ENCODE assay signal across 28 mouse cellular contexts in genomic region chr15:79344627-79345026, GRCm38 (mm10). TPM values are rescaled to one million over a fixed set of nuclear protein-coding genes. Genes with fewer than 3 reads are reported as not detected.
DNase-seq lines count a peak whose midpoint lies in the region; TF ChIP-seq lines count a peak whose summit lies in the region.
"Had no signal": no experiment of that assay in that cellular context is flagged by ENCODE, and none has a peak within 500 bp of the region (broad histone marks: within the 10 kb centered on the region; RNA-seq: fewer than 3 reads in every experiment).

No protein-coding gene starts in this region.

- WGBS in kidney, adult 2 months: 55% methylated on average over 4 of the region's 4 CpGs
- 23% methylated on average over 4 of the region's 4 CpGs for WGBS in liver, adult 2 months

- peak; percentile 87 for DNase-seq in kidney, adult 2 months
- DNase-seq in kidney, adult 18-20 months: no peak
- DNase-seq in kidney, adult 9 months: peak; percentile 78
- DNase-seq in kidney, postnatal 25 days: no peak
- peak; percentile 73 for DNase-seq in liver, adult 2 months (ENCODE audit: extremely low read depth, low read depth, low spot score)
- no peak for DNase-seq in liver
- DNase-seq in yolk sac, embryonic 10.5 days (ENCODE audit: low spot score): peak; percentile 52
- DNase-seq: adrenal gland, adult 2 months; adrenal gland, postnatal 10 days; adrenal gland, postnatal 25 days; B cell, adult 2 months; cerebellum, adult 11 months; cerebellum, adult 18-20 months; cerebellum, adult 8-10 months; cerebellum, adult 9-11 months; cerebellum, postnatal 14 days; cerebellum, postnatal 36 days; embryo, embryonic 11 days had no signal

- H3K9ac ChIP-seq in liver, adult 2 months (ENCODE audit: low read depth, low read length): no peak overlapping the region
- H3K9ac ChIP-seq: embryonic facial prominence, embryonic 13.5 days; embryonic facial prominence, embryonic 15.5 days; forebrain, embryonic 12.5 days had no signal

- no peak for TF ChIP-seq POLR2A in kidney, adult 2 months (IDR thresholded peaks at IDR 0.05; ENCODE audit: low read depth, low read length)
- no peak for TF ChIP-seq POLR2A in liver, adult 2 months (IDR thresholded peaks at IDR 0.05; ENCODE audit: extremely low read depth, insufficient read depth, low read length)

- no peak overlapping the region for H3K4me3 ChIP-seq in kidney, adult 2 months (ENCODE audit: insufficient read depth, low read depth, low read length)
- no peak overlapping the region for H3K4me3 ChIP-seq in liver, adult 2 months (ENCODE audit: insufficient read depth, low read depth, low read length)
- H3K4me3 ChIP-seq: embryonic facial prominence, embryonic 13.5 days; embryonic facial prominence, embryonic 15.5 days; erythroblast, embryonic 14.5 days; forebrain, embryonic 10.5 days; forebrain, embryonic 12.5 days had no signal

- H3K79me2 ChIP-seq in liver, adult 2 months (ENCODE audit: control insufficient read depth, insufficient read depth, low read length): peaks cover 2% of the 10 kb centered on the region; the same call in 1 of the 2 replicates

- H3K36me3 ChIP-seq in kidney, adult 2 months (ENCODE audit: control insufficient read depth, insufficient read depth, low read length): no peaks in the 10 kb centered on the region
- no peaks in the 10 kb centered on the region for H3K36me3 ChIP-seq in liver, adult 2 months (ENCODE audit: control insufficient read depth, insufficient read depth, low read length)
- H3K36me3 ChIP-seq: embryonic facial prominence, embryonic 13.5 days; embryonic facial prominence, embryonic 15.5 days; forebrain, embryonic 10.5 days; forebrain, embryonic 12.5 days had no signal

- H3K4me1 ChIP-seq in kidney, adult 2 months (ENCODE audit: control insufficient read depth, insufficient read depth, low read length): peaks cover 7% of the 10 kb centered on the region
- H3K4me1 ChIP-seq in liver, adult 2 months (ENCODE audit: control insufficient read depth, insufficient read depth, low read length): peaks cover 13% of the 10 kb centered on the region

- TF ChIP-seq CTCF in kidney, adult 2 months (conservative IDR thresholded peaks at IDR 0.05; ENCODE audit: insufficient read depth, insufficient read length, low read depth, low read length): no peak
- TF ChIP-seq CTCF in liver, adult 2 months (IDR thresholded peaks at IDR 0.05; ENCODE audit: low read depth, low read length): no peak

- no peak overlapping the region for H3K27ac ChIP-seq in kidney, adult 2 months (ENCODE audit: insufficient read depth, low read depth, low read length)
- no peak overlapping the region for H3K27ac ChIP-seq in liver, adult 2 months (replicated peaks; ENCODE audit: insufficient read depth, low read depth, low read length)
- H3K27ac ChIP-seq: embryonic facial prominence, embryonic 13.5 days; embryonic facial prominence, embryonic 15.5 days; forebrain, embryonic 10.5 days; forebrain, embryonic 12.5 days had no signal

- H3K27me3 ChIP-seq in kidney, adult 2 months (replicated peaks; ENCODE audit: control insufficient read depth, insufficient read depth, low read length): no peaks in the 10 kb centered on the region
- H3K27me3 ChIP-seq in liver, adult 2 months (ENCODE audit: control insufficient read depth, insufficient read depth, low read length): no peaks in the 10 kb centered on the region
- H3K27me3 ChIP-seq: CH12.LX; embryonic facial prominence, embryonic 15.5 days; Patski had no signal

RNA-seq across cellular contexts. Expression of gene Maff, which starts 1.8 kb away (rescaled TPM):
- polyA plus RNA-seq in kidney, adult 2 months (2012; rRNA removed): 1.2 and 1.3 TPM in 2 replicates
- total RNA-seq in liver, adult 2 months (2014; rRNA removed): 8.5 and 10.8 TPM in 2 replicates
- 0.75 and 0.89 TPM in 2 replicates for polyA plus RNA-seq in liver, adult 2 months (2012; rRNA removed)

RNA-seq across cellular contexts. Expression of gene Pla2g6, which starts 16.4 kb away (rescaled TPM):
- 24.6 and 28.7 TPM in 2 replicates for polyA plus RNA-seq in kidney, adult 2 months (2012; rRNA removed)
- total RNA-seq in liver, adult 2 months (2014; rRNA removed): 16.3 and 29.3 TPM in 2 replicates
- 24.5 and 25.1 TPM in 2 replicates for polyA plus RNA-seq in liver, adult 2 months (2012; rRNA removed)

RNA-seq across cellular contexts. Expression of gene Tmem184b, which starts 58.7 kb away (rescaled TPM):
- polyA plus RNA-seq in kidney, adult 2 months (2012; rRNA removed): 69.0 and 81.0 TPM in 2 replicates
- total RNA-seq in liver, adult 2 months (2014; rRNA removed): 6.0 and 10.1 TPM in 2 replicates
- 46.8 and 48.7 TPM in 2 replicates for polyA plus RNA-seq in liver, adult 2 months (2012; rRNA removed)

RNA-seq across cellular contexts. Expression of gene Baiap2l2, which starts 59.3 kb away (rescaled TPM):
- polyA plus RNA-seq in kidney, adult 2 months (2012; rRNA removed): 113 and 170 TPM in 2 replicates
- total RNA-seq in liver, adult 2 months (2014; rRNA removed): 0.20 TPM in 1 of 2 replicates, not detected in the other
- 0.31 and 0.51 TPM in 2 replicates for polyA plus RNA-seq in liver, adult 2 months (2012; rRNA removed)
- total RNA-seq: adrenal gland, postnatal 25 days; common myeloid progenitor, adult 5-6 weeks; G1E had no signal
- polyA plus RNA-seq: CD4-positive, CD25-positive, alpha-beta regulatory T cell, adult 4 months; erythroblast, embryonic 14.5 days; G1E had no signal

Comparison
In these comparisons a context has a peak if more than half of its experiments do, and no peak if none do; other contexts are left out.
1. DNase-seq: peak in kidney, adult 2 months (single experiment), kidney, adult 9 months (single experiment), liver, adult 2 months (single experiment) and yolk sac, embryonic 10.5 days (single experiment); none in kidney, adult 18-20 months (single experiment), kidney, postnatal 25 days (0 of 2) and liver (single experiment).